Mouse (Mus musculus): ENCODE results near the gene Fap.
A peak's percentile ranks its signal among the peaks of the same experiment; 100 is the strongest.

Gene Fap

DNA sequence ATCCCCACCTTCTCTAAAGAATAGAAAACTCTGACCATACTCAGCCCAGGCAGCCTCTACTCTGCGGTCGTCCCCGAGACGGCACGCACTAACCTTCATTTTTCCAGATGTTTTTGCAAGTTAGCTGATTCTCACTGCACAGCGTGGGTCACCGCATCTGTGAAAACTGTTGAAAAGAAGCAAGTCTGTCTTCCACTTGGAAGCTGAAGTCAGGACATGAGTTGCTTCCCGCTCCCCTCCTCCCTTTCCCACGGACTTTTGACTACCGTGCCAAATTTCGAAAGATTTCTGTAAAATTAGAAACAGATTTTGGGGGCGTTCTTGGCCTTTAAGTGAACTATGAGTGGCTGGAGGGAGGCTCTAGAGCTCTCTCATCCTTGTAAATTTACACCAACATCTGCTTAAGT lies at the start of gene Fap:
Gene Fap, minus strand, starts transcription at position 323 of the 407 bp plus-strand sequence.
- peak in 1 of 2 experiments; percentile 2 for DNase-seq

DNA sequence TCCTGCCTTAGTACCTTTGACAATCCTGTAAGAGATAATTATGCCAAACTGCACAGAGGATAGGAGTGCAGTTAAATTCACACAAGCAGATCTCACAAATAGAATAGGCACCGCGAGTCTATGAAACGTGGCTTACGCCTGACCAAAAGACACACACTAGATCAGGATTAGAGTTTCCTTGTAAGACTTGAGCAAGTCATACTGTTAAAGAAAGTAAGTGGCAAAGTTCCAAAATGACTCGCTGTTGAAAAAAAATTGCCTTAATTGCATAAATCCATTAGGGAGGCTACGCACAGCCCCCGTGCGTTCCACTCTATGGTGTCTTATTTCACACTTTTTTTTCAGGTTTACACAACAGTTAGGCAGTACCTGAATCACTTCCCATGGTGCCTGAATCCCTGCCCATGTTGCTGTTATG lies 49.2 kb upstream of the Fap start:
- no peak for DNase-seq

DNA sequence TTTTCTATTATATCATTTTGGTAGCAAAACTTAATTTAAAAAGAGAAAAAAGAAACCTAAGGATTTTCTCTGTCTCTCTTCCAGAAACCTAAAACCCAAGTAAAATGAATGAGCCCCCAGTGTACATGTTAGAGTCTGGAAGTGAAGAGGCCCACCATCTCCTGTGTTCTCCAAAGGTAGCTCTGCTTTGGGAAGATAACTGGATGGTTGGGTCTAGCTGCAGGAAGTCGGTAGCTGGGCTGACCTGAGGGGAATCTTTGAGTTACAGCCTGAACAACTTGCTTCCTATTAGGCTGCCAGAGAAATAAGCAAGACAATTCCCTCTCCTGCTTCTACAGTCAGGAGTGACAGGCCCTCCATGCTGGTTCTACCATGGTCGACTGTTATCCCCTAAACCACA lies 45.8 kb upstream of the Fap start:
- DNase-seq, result no peak

DNA sequence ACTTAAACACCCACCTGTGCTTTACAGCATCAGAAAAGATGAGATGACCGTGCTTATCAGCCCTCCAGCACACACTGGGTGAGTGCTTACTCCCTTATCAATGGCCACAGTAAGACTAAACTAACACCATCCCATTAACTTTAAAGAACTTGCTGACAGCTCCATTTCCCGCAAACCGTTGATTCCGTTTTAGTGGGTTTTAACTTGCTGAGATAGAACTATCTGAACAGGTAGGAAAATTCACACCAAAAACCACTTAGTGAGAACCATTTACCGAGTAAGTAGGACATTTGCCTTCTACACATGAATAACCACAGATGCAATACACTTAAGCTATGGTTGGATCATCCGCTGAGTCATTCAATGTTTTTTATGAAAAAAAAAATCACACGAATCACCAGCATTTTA lies 45.1 kb upstream of the Fap start:
- no peak for DNase-seq

DNA sequence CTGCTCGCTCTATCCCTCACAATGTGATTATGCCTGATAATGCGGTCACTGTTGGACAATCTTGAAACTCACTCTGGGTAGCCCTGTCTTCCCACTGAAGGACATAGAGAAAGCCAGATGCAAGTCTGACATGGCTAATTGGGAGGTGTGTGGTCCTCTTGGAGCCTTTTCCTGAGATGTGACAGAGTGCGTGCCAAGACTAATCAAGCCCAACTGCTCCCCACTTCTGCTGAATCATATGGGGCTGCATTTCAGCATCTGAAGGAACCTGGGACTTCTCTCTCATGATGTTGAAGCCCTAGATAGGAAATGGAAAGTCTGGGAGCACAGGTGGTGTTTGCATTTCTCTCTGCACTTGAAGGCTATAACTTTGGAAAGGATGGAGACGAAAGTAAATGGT lies 39.3 kb upstream of the Fap start:
- DNase-seq, result no peak

DNA sequence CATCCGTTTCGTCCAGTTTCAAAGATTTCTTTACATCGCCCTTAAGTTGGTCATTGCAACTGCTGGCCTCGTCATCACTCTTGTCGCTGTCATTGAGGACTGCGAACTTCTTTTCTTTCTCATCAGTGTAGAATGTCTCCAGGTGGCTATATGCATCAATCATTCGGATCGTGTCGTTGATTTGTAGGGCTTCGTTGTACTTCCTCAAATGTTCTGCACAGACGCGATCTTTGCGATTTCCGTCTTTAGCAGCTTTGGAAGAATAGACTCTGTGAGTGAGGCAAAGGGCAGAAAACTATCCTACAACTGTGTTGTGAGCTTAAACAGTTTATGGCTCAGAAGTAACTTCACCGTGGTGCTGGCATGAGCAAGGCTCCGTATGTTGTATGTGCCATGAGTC lies 32.3 kb upstream of the Fap start:
- no peak for DNase-seq

DNA sequence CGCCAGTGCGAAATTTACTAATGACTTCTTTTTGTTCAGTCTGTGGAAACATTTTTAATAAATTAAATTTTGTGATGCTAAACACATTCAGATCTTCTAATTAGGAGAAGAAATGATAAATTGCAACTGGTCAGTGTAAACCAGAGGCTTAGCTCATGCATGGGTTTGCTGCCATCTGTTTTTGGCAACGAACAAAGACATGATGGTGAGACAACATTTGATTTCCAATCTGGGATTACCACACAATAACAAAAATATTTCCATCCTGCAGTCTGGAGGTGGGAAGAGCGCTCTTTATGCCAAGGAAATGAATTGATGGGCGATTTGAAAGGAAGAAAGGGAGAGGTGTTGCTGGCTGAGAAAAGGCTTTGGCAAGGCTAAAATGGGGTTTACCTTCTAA lies 29.7 kb upstream of the Fap start:
- no peak for DNase-seq

DNA sequence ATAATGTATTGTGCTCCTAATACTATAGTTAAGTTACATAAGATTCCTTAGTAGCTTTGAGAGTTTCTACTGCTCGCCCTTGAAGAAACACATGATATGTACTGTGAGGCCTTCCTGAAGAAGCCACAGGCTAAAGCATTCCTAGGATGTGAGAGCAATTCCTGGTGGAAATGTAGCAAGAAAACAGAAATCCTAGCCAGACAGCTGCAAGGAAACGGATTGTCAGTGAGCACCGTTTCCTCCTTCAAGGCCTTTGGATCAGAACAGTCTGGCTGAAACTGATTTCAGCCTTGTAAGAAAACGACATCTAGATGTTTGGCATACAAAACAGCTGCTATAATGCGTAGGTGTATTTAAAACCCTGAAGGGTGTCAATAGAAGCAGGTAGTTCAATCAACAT lies 22.7 kb upstream of the Fap start:
- DNase-seq, result no peak

DNA sequence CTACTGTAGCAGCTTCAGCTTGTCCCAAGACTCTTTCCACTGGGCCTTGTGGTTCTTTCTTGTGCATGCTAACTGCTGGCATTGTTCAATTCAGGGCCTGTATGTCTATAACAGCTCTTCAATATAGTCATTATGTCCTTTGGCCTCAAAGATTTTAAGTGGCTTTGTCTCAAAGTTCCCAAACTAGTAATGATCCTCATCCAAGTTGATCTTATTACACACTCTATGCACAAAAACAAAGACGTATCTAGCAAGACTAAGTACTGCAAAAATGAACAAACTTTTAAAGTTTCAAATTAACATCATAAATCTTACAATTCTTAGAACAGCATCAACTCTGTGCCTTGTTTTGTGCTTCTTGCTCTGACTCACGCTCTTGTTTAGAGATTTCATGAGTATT lies 20.6 kb upstream of the Fap start:
- DNase-seq, result no peak

DNA sequence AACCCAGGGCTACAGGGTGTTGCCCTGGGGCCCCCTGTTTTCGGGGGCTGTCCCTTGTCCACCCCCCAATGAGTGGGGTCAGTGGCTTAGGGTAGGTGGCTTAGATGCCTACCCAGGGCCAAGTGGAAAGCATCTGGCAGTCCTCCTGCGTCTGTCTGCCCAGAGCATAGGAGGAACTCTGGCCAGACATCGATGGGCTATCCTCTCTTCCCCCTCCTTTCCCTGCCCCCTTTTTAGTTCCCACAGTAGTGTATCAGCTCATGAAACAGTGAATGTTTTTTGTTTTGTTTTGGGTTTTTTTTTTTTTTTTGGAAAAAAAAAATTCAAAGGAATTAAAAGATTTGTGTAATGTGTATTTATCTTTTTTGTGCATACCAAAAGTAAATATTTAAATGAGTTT lies 17.7 kb upstream of the Fap start:
- DNase-seq, result no peak

DNA sequence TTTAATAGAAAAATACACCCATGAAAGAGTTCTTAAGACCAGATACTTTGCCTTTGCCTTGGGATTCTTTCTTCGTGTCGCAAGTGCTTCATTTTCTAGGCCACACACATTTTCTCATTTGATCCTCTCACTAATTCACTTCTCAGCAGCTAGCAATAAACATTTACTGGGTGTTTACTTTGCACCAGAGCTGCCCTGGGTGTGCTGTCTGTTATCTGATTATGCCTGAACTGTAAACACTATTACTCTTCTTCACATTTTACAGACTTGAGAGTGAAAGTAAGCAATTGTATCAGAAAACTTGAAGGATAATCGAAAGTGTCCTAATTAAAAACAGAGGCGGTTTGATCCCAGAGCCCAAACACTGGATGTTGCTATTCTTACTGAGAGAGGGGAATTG lies 15.5 kb upstream of the Fap start:
- no peak for DNase-seq

DNA sequence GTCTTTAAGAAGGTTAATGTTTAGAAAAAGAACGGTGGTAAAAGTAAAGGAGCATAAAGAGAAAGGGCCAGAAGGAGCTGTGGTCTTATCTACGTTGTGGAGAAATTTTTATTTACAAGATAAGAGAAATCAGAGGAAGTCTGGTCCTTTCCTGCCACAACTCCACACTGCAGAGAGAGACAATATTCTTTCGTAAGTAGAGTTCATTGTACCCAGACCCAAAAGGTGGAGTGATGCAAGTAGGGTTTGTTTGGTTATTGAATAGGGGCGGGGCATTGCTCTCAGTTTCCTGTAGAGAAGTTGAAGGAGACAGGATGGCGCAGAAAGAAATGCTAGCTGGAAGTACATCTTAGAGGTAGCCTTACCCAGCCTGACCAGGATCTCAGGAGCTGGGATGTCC lies 11.9 kb upstream of the Fap start:
- no peak for DNase-seq

DNA sequence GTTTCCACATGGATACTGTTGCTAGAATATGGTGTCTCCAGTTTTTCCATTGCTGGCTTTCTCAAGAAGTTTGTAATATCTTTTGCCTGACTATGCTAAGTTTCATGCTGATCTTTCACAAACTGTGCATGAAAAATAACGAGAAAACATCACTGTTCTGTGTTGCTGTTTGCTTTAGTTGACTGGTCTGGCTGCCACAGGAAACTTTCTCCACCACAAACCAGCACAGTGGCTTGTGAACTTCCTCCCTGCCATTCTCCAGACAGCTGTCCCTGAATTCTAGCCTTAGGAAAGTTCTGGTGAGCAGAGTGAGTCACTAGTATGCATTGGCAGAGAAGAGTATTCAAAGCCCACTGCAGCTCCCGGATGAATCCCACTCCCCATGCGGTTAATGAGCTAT lies 1.1 kb upstream of the Fap start:
- DNase-seq, result no peak

DNA sequence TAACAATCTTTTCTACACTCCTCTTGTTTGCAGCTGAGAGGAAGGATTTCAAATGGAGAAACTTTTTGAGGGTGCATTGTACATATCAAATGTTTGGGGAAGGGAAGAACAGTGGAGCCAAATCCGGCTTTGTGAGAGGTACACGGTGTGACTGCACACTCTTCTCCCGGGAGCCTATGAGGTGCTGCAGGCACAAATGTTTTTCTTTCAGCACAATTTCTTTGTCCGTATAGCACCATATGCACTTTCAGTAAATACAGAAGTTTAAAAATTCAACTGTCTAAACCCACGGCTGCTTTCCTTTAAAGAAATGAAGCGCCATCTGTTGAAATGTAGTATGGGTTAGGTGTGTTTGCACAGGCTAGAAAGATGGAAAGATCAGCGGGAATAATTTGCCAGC lies 375 bp upstream of the Fap start:
- no peak for DNase-seq

DNA sequence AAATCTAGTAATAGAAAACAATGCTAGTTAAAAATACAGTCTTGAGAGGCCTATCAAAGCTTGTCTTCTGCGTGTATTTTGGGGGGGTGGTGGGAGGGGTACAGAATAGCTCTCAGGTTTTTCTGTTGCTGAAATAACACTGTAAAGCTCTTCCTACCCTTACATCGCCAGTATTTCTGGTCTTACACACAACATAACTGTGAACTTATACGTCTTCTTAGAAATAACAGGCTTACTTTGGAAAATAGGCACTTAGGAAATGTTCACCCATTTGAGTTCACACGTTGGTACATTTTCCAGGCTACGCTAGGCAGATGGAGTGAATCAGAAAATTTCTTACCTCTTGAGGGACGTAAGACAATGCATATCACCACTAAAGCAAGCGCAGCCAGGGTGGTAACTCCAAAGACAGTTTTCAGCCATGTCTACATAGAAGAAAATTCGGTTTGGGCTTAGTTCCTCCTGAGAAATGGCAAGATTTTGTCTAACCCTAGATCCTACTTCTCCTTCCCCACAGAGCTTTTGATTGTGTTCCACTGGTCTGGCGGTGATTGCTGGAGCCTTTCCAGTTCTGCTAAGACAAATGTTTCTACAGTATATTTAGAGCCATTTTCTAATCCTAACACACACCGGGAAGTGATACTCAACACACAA lies 649 bp downstream of the Fap start:
- DNase-seq, result no peak

DNA sequence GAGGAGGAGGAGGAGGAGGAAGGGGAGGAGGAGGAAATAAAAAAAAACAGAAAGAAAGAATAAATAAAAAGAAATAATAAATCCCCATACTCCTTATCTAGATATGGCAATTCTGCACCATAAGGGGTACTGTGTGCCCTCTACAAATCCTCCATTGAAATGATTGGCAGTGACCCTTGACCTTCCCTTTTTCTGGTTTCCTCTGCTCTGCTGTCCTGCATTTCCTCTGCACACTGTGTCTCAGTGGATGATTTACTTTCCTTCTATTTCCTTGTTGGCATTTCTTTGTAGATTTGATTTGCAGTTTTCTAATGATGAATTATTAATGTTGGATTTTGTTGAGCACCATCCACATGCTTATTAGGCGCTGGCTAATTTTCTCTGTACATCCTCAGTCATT lies 9.2 kb downstream of the Fap start:
- DNase-seq, result no peak

DNA sequence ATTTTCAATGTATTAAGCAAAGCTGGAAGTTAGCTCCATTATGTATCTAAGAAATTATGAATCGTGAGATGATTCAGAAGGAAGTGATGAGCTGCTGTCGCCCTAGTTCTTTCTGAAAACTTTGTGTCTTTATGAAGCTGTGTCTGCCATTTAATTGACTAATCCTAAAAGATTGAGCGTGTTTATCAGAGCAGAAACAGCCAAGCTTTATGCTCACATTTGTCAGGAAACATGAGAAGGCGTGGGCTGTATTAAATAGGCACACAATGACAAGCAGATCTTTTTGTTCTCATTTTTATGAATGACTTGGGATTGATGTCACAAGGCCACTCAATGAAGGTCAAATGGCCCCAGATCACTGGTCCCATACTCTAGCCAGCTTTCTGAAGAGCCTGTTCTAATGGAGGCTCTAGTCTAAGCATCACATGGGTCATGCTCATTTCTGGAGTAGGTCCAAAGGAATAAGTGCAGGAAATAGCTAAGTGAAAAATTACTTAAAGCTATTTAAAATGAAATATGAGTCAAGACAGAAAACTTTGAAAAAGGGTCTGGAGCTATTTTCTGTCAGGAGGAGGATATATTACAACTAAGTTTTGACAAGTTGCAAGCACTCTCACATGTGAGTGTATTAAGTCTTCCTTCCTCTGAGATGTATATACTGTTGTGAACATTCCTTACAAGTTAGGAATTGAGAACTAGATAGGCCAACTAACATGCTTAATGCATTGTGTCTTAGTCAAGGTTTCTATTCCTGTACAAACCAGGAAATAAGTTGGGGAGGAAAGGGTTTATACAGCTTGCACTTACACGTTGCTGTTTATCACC lies 11.0 kb downstream of the Fap start:
- no peak for DNase-seq

DNA sequence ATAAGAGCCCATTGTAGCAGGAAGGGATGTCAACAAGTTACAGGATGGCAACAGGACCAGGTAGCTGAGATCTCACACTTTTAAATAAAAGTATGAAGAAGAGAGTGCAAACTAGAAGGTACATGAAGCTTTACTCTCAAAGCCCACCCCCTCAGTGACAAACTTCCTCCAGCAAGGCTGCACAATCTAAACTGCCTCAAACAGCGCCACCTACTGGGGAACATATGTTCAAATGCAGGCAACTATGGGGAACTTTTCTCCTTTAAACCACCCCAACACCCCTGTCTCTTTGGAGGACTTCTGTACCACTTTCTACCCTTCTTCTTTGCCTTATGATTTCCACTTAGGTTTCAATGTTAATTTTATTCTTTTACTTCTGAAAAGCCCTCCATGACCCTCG lies 16.5 kb downstream of the Fap start:
- no peak for DNase-seq

DNA sequence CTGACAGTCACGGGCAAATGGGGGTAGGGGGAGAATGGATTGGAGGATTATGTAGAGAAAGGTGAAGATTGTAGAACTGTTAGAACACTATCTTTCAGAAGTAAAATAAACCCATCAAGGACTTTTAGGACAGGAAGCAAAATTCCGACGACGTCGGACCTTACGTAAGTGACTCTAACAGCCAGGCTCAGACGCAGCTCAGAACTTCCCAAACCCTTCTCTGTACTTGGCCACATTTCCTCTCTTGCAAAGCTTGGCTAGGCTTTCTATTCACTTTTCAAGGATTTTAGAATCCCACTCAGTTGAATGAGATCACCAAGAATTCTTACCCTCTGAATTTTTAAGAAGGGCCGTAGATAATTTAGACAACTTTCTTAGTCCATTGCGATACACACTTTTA lies 17.5 kb downstream of the Fap start:
- no peak for DNase-seq

DNA sequence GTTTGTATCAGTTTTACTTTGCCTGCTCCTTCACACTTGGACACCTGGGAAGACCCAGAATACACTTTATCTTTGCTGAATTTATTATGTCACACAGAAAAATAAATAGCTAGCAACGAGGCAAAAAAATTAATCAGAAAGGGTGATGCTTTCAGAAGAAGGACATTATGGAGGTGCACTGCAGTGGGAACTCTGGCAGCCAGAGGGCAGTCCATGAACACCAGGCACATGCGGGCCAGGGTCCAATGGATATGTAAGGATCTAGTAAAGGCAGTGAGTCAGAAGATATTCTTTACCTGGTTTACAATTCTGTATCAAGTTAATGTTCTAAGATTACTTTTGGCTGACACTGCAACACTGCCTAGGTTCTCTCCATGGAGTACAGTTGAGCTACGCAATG lies 24.2 kb downstream of the Fap start:
- no peak for DNase-seq

DNA sequence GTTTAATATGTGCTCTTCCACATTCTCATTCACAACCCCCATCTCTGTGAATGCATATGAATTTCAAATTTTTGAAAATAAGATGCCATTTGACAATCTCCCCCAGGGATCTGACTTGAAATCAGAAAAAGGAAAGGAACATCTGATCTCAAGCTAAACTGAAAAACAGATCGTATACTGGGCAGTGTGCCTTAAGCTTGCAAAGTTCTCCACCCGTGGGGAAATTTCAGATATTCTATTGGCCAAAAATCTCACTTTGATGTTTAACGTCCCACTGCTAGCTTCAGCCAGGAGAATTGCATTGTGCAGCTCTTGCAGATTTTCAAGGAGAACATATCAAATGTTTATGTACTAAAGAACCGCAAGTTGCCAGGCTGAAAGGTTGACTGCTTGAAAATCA lies 24.7 kb downstream of the Fap start:
- no peak for DNase-seq

DNA sequence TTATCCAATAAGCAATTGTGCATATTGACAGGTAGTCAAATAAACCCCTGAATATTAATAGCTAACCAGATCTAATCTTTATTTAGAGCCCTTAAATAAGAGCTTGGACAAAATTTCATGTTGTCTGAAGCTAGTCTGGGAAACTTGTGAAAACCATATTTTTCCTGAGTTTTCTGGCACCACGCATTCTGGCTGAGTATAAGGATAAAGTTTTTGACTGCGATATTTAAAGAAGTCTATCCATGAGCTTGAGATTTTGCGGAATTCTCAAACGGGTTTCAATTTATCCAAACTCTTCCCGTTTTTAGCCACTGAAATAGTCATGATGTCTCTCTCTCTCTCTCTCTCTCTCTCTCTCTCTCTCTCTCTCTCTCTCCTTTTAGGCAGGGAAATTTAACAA lies 25.8 kb downstream of the Fap start:
- DNase-seq, result no peak

DNA sequence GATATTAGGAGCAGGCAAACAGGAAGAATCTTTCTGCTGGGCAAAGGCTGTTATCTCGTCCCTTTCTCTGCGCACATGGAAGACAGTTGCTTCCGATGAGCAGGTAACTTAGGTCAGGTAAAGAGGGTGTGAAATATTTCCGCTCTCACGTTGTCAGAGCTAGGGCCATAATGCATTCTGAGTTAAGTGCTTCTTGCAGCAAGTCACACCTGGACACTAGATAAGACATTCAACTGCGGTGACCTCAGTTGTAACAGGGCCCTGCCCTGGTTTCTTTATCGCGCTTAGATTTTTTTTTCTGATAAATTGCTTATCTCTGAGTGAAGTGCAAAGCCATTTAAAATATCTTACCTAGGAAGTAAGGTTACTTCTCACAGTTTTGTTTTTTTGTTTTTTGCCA lies 38.4 kb downstream of the Fap start:
- DNase-seq, result no peak

DNA sequence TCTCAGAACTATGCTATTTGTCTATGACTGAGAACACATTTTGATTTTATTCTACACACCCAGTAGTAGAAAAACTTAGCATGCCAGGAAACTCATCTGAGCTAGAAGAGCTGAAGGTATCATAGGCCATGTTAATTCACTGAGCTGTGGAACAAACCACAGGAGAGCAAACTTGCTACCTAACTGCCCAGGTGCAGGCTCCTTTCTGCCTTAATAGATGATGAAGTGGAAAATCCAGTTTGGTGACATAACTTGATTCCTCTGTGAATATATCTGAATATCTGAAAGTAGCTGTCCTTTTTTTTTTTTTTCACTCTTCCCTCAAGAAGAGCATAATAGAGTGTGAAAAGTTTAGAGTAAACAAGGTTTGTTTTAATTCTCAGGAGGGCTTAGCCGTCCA lies 42.8 kb downstream of the Fap start:
- DNase-seq, result no peak

DNA sequence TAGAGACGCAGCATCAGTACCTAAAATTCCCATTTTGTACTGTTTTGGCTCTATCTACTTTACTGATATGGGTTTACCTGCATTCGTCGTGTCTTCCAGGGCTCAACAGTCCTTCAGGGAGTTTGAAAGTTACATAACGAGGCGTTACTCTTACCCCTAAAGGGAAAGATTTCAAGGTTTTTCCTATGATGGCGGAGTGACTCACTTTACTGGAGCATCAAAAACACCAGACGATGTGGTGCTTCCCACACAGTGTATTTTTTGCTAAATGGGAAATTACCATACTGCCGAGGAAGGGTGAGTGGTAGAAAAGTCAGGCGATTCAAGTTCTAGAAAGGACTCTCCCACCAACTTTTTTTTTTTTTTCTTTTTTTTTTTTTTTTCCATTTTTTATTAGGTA lies 47.5 kb downstream of the Fap start:
- DNase-seq, result no peak

All from kidney, postnatal 36 days (tissue).